Mouse (Mus musculus) C2C12 (cell line): ENCODE data around the gene Mslnl. TPM values are rescaled to one million over a fixed set of nuclear protein-coding genes. Genes with fewer than 3 reads are reported as not detected.

Source experiments
- H3K27me3 ChIP-seq: one replicate; pipeline ENCODE4 v1.6.1; 2011; ENCODE audit not compliant: control insufficient read depth, insufficient read depth, insufficient read length
- H3K36me3 ChIP-seq: one replicate; pipeline ENCODE4 v1.6.1; 2011; ENCODE audit not compliant: control insufficient read depth, insufficient read depth
- H3K4me3 ChIP-seq: one replicate; pipeline ENCODE4 v1.5.1; 2011; ENCODE audit warnings: mild to moderate bottlenecking, control low read depth; ENCODE audit not compliant: poor library complexity, insufficient read depth, severe bottlenecking
- H3K79me2 ChIP-seq: one replicate; pipeline ENCODE4 v1.6.1; 2011; ENCODE audit not compliant: control insufficient read depth, insufficient read depth
- H3K79me3 ChIP-seq: one replicate; pipeline ENCODE4 v1.6.1; 2011; ENCODE audit warnings: low read depth, control low read depth
- H3ac ChIP-seq: one replicate; pipeline ENCODE3; 2011; ENCODE audit warnings: low read depth; ENCODE audit not compliant: control insufficient read depth, insufficient read length
- CEBPB ChIP-seq: IDR thresholded peaks from one replicate; pipeline ENCODE4 v1.6.1; 2011; ENCODE audit warnings: low read depth, mild to moderate bottlenecking, control low read depth, moderate library complexity
- CTCF ChIP-seq: IDR thresholded peaks from one replicate; pipeline ENCODE4 v1.5.1; 2011; ENCODE audit not compliant: control insufficient read depth, insufficient read depth, insufficient read length
- FOSL1 ChIP-seq: IDR thresholded peaks from one replicate; pipeline ENCODE4 v1.8.0; 2011; ENCODE audit warnings: mild to moderate bottlenecking, low read length; ENCODE audit not compliant: poor library complexity, insufficient read depth, severe bottlenecking
- MAX ChIP-seq: IDR thresholded peaks from one replicate; pipeline ENCODE4 v1.6.1; 2011; ENCODE audit warnings: mild to moderate bottlenecking, control low read depth
- MYOD1 ChIP-seq: IDR thresholded peaks from one replicate; pipeline ENCODE4 v1.6.1; 2011; ENCODE audit warnings: low read depth; ENCODE audit not compliant: control insufficient read depth, insufficient read length
- MYOG ChIP-seq: IDR thresholded peaks from one replicate; pipeline ENCODE4 v1.6.1; 2011; ENCODE audit not compliant: control insufficient read depth, insufficient read length; ENCODE audit errors: extremely low read depth
- USF1 ChIP-seq: IDR thresholded peaks from one replicate; pipeline ENCODE4 v1.6.1; 2011; ENCODE audit warnings: low read depth, mild to moderate bottlenecking, control low read depth, moderate library complexity
- polyA plus RNA-seq: library from polyadenylated mRNA; unstranded; fragments of >200 nt; fragmentation: generic; extraction: Trizol; gene quantifications from one replicate; pipeline ENCODE4 v1.2.1, GENCODE M21; 2012; ENCODE audit warnings: missing spikeins

The Mslnl gene
- polyA plus RNA-seq, 1 experiment = not detected

GRCm38 (mm10) chr17:25777948-25778347, 42.1 kb downstream of the Mslnl start:
- no peak overlapping the region for H3ac ChIP-seq
- no peaks in the 10 kb centered on the region for H3K79me2 ChIP-seq
- no peaks in the 10 kb centered on the region for H3K27me3 ChIP-seq
- TF ChIP-seq CTCF (no peak), FOSL1 (no peak), MYOG (no peak), MYOD1 (no peak)
- H3K79me3 ChIP-seq = peaks cover 1% of the 10 kb centered on the region
- no peak overlapping the region for H3K4me3 ChIP-seq
- H3K36me3 ChIP-seq = peaks cover 26% of the 10 kb centered on the region

- no peak for TF ChIP-seq MYOG
- TF ChIP-seq CTCF = no peak
- no peak for TF ChIP-seq CEBPB
- no peak for TF ChIP-seq FOSL1
- TF ChIP-seq MAX = no peak
- no peak for TF ChIP-seq MYOD1
- TF ChIP-seq USF1 = no peak
- H3K27me3 ChIP-seq = no peaks in the 10 kb centered on the region
- no peak overlapping the region for H3K4me3 ChIP-seq
- H3K79me2 ChIP-seq = peaks cover 15% of the 10 kb centered on the region
- H3ac ChIP-seq = no peak overlapping the region
- H3K36me3 ChIP-seq = peaks cover 32% of the 10 kb centered on the region
- no peaks in the 10 kb centered on the region for H3K79me3 ChIP-seq
Measured at GRCm38 (mm10) chr17:25781339-25781738, 45.5 kb downstream of the Mslnl start.

- Histone ChIP-seq H3ac (no peak overlapping the region), H3K36me3 (peaks cover 32% of the 10 kb centered on the region), H3K79me3 (no peaks in the 10 kb centered on the region), H3K79me2 (peaks cover 15% of the 10 kb centered on the region), H3K4me3 (no peak overlapping the region), H3K27me3 (no peaks in the 10 kb centered on the region)
- TF ChIP-seq CTCF (no peak), FOSL1 (no peak), USF1 (no peak), MYOD1 (no peak), MYOG (no peak), MAX (no peak), CEBPB (no peak)
Measured at GRCm38 (mm10) chr17:25783086-25783485, 47.2 kb downstream of the Mslnl start.

- Histone ChIP-seq H3K36me3 (peaks cover 32% of the 10 kb centered on the region), H3K79me3 (no peaks in the 10 kb centered on the region), H3ac (peak overlapping the region; percentile 12), H3K79me2 (peaks cover 15% of the 10 kb centered on the region), H3K27me3 (no peaks in the 10 kb centered on the region), H3K4me3 (no peak overlapping the region)
- no peak for TF ChIP-seq MAX
- TF ChIP-seq MYOD1 = no peak
- TF ChIP-seq FOSL1 = no peak
- no peak for TF ChIP-seq CEBPB
- no peak for TF ChIP-seq MYOG
- no peak for TF ChIP-seq USF1
- no peak for TF ChIP-seq CTCF
Measured at GRCm38 (mm10) chr17:25783861-25784574, 48.2 kb downstream of the Mslnl start.

GRCm38 (mm10) chr17:25785281-25785745, 49.5 kb downstream of the Mslnl start, which contains the start of gene Haghl:
Gene Haghl, minus strand, starts transcription at chr17:25785673.
- H3K4me3 ChIP-seq = peak within 1 kb of the TSS; percentile 53
- TF ChIP-seq CTCF (no peak), MYOG (no peak), MYOD1 (no peak), MAX (no peak), USF1 (no peak), FOSL1 (no peak), CEBPB (no peak)
- H3ac ChIP-seq = peak within 1 kb of the TSS; percentile 83
- H3K79me2 ChIP-seq = peaks cover 15% of the 10 kb centered on the region
- peaks cover 24% of the 10 kb centered on the region for H3K36me3 ChIP-seq
- H3K27me3 ChIP-seq = no peaks in the 10 kb centered on the region
- H3K79me3 ChIP-seq = no peaks in the 10 kb centered on the region

GRCm38 (mm10) chr17:25786280-25786679, 50.4 kb downstream of the Mslnl start, which contains the start of gene Ccdc78:
Gene Ccdc78, plus strand, starts transcription at chr17:25786580.
- Histone ChIP-seq H3K27me3 (no peaks in the 10 kb centered on the region), H3K4me3 (peak within 1 kb of the TSS; percentile 53), H3K36me3 (peaks cover 21% of the 10 kb centered on the region)

More at GRCm38 (mm10) chr17:25786280-25786679, 50.4 kb downstream of the Mslnl start, which contains the start of gene Ccdc78:
- H3K79me3 ChIP-seq = peaks cover 2% of the 10 kb centered on the region
- TF ChIP-seq CTCF = no peak
- H3ac ChIP-seq = peak within 1 kb of the TSS; percentile 83
- H3K79me2 ChIP-seq = peaks cover 24% of the 10 kb centered on the region
